Mouse (Mus musculus) embryonic facial prominence, embryonic 11.5 days (tissue): ENCODE data around the gene Phc2. TPM values are rescaled to one million over a fixed set of nuclear protein-coding genes. Genes with fewer than 3 reads are reported as not detected.
"Not testable (repeated sequence)": the region's sequence is repeated elsewhere in the genome, so short reads cannot be mapped to it uniquely, and the experiment has no call there.

Source experiments
- ATAC-seq: fragments of 200-750 bp; cut with Nextera tagmentation; replicated peaks from 2 replicates; pipeline ENCODE4 v1.8.0; 2017; ENCODE audit warnings: low read depth; ENCODE audit not compliant: insufficient number of reproducible peaks, low FRiP score, low TSS enrichment
- DNase-seq: peaks from one replicate; pipeline ENCODE4 v3.0.0-alpha.2; 2015; ENCODE audit warnings: low spot score
- H3K27ac ChIP-seq: fragments of 300-500 bp; sonication (generic); replicated peaks from 2 replicates; pipeline ENCODE4 v1.5.1; 2014; ENCODE audit warnings: mild to moderate bottlenecking, low read depth, low read length, control low read depth
- H3K27me3 ChIP-seq: fragments of 300-500 bp; sonication (generic); 2 replicates; pipeline ENCODE4 v1.6.1; 2014; ENCODE audit warnings: mild to moderate bottlenecking, low read length, moderate library complexity, mixed read lengths; ENCODE audit not compliant: control insufficient read depth, insufficient read depth
- H3K36me3 ChIP-seq: fragments of 300-500 bp; sonication (generic); replicated peaks from 2 replicates; pipeline ENCODE4 v1.6.1; 2014; ENCODE audit warnings: low read depth, mild to moderate bottlenecking, low read length, moderate library complexity, mixed read lengths; ENCODE audit not compliant: control insufficient read depth, insufficient read depth
- H3K4me1 ChIP-seq: fragments of 300-500 bp; sonication (generic); 2 replicates; pipeline ENCODE4 v1.6.1; 2014; ENCODE audit warnings: low read length, mixed read lengths; ENCODE audit not compliant: control insufficient read depth, insufficient read depth
- H3K4me2 ChIP-seq: fragments of 300-500 bp; sonication (generic); 2 replicates; pipeline ENCODE4 v1.6.1; 2014; ENCODE audit warnings: low read depth, mild to moderate bottlenecking, control low read depth, low read length, moderate library complexity
- H3K4me3 ChIP-seq: fragments of 300-500 bp; sonication (generic); 2 replicates; pipeline ENCODE4 v1.5.1; 2014; ENCODE audit warnings: low read depth, low read length, control low read depth
- H3K9ac ChIP-seq: fragments of 300-500 bp; sonication (generic); replicated peaks from 2 replicates; pipeline ENCODE4 v1.6.1; 2014; ENCODE audit warnings: mild to moderate bottlenecking, control low read depth, low read length
- H3K9me3 ChIP-seq: fragments of 300-500 bp; sonication (generic); replicated peaks from 2 replicates; pipeline ENCODE4 v1.6.1; 2016; ENCODE audit warnings: mild to moderate bottlenecking, low read length, inconsistent platforms, mixed read lengths; ENCODE audit not compliant: control insufficient read depth
- WGBS: fragments of 180-500 bp; shearing (Covaris S2); extraction: QIAGEN DNeasy Blood & Tissue Kit; methylation state at CpG from one replicate; pipeline ENCODE4 v1.1.7; 2014; 5-methylcytosine and 5-hydroxymethylcytosine counted together
- polyA plus RNA-seq: library from polyadenylated mRNA; unstranded; fragments of >200 nt; fragmentation: Nextera tagmentation; extraction: Ambion mirVana; gene quantifications from 2 replicates; pipeline ENCODE4 v1.2.1, GENCODE M21; 2014

The Phc2 gene
- polyA plus RNA-seq = 65.7 and 68.0 TPM in 2 replicates

GRCm38 (mm10) chr4:128654505-128655381 is at the start of gene Phc2:
Gene Phc2, plus strand, starts transcription at chr4:128654702.
- Histone ChIP-seq H3K4me3 (peak within 1 kb of the TSS; percentile 70), H3K9ac (peak within 1 kb of the TSS; percentile 76), H3K36me3 (no peaks in the 10 kb centered on the region), H3K9me3 (no peaks in the 10 kb centered on the region), H3K27me3 (no peaks in the 10 kb centered on the region; the same call in 1 of the 2 replicates), H3K4me2 (peak within 1 kb of the TSS; percentile 96), H3K4me1 (peaks cover 4% of the 10 kb centered on the region; the same call in 1 of the 2 replicates), H3K27ac (peak within 1 kb of the TSS; percentile 47)
- DNase-seq (peak; percentile 98), ATAC-seq (peak; percentile 92)
- WGBS = under 1% methylated on average over 56 of the region's 85 CpGs

DNA sequence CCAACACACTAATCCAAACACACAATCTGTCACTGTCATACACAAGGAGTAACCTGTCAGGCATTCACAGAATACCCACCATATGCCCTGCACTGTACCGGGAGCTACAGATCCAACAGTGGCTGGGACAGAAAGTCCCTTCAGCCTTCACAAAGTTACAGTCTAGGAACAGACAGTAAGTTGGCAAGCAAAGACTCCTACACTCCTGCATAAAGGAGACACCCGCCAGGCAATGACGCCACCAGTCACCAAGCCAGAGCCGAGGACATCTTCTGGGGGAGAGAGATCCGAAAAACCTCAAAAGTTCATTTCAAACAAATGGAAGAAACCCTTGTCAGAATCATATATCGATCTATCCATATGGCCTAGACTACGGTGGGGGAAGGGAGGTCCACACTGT is 47.9 kb upstream of the Phc2 start:
- H3K9me3 ChIP-seq = no peaks in the 10 kb centered on the region
- DNase-seq (no peak), ATAC-seq (no peak)
- no peak overlapping the region for H3K27ac ChIP-seq
- no peaks in the 10 kb centered on the region; the same call in 1 of the 2 replicates for H3K36me3 ChIP-seq
- WGBS = 93% methylated on average over 7 of the region's 7 CpGs
- no peak overlapping the region for H3K4me3 ChIP-seq
- no peaks in the 10 kb centered on the region for H3K4me1 ChIP-seq
- no peak overlapping the region for H3K4me2 ChIP-seq
- H3K27me3 ChIP-seq = no peaks in the 10 kb centered on the region
- H3K9ac ChIP-seq = no peak overlapping the region

- 89% methylated on average over 11 of the region's 11 CpGs for WGBS
- ATAC-seq (no peak), DNase-seq (no peak)
- Histone ChIP-seq H3K36me3 (no peaks in the 10 kb centered on the region; the same call in 1 of the 2 replicates), H3K9me3 (no peaks in the 10 kb centered on the region), H3K4me3 (no peak overlapping the region), H3K4me2 (no peak overlapping the region), H3K27me3 (no peaks in the 10 kb centered on the region), H3K9ac (no peak overlapping the region), H3K4me1 (no peaks in the 10 kb centered on the region), H3K27ac (no peak overlapping the region)
These were observed 46.8 kb upstream of the Phc2 start for GRCm38 (mm10) chr4:128607661-128608060.

DNA sequence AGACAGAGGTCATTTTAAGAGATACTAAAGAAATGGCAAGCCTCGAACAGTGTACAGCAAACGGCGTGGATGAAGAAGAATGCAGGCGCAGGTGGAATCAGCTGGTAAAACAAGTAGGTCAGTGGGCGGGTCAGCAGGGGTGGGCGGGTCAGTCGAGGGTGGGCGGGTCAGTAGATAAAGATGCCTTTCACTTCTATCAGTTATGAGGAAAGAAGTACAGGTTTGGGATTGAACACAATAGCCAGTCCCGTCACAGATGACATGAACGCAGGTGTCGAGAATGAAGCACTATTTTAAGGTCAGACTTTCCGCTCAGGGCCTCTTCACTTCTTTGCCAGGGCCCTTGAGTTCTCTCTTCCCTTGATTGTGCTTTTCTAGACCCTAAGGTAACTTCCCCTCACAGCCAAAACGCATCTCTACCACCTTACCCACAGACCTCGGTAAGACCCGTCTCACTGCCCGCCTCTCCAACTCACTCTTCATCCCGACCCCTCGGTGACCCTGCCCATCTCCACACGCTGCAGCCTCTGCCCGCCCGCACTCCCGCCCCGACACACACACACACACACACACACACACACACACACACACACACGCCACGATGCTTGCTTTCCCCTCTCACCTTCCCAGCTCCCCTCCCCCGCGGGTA is 45.1 kb upstream of the Phc2 start:
- Histone ChIP-seq H3K9me3 (no peaks in the 10 kb centered on the region), H3K4me3 (peak overlapping the region; percentile 60), H3K36me3 (no peaks in the 10 kb centered on the region), H3K4me1 (no peaks in the 10 kb centered on the region), H3K9ac (peak overlapping the region; percentile 72), H3K27ac (no peak overlapping the region), H3K4me2 (peak overlapping the region; percentile 58), H3K27me3 (no peaks in the 10 kb centered on the region)
- DNase-seq = no peak
- whole genome bisulfite sequencing = 9% methylated on average over 24 of the region's 27 CpGs
- ATAC-seq = peak; percentile 32

GRCm38 (mm10) chr4:128609925-128610402 is 44.5 kb upstream of the Phc2 start, which contains the start of gene Zscan20:
Gene Zscan20, minus strand, starts transcription at chr4:128610098.
- H3K9me3 ChIP-seq = no peaks in the 10 kb centered on the region
- no peaks in the 10 kb centered on the region for H3K27me3 ChIP-seq
- no peaks in the 10 kb centered on the region for H3K4me1 ChIP-seq
- peak; percentile 99 for DNase-seq
- ATAC-seq = peak; percentile 96
- no peak within 1 kb of the TSS for H3K27ac ChIP-seq
- peak within 1 kb of the TSS; percentile 60 for H3K4me3 ChIP-seq
- peak within 1 kb of the TSS; percentile 72 for H3K9ac ChIP-seq
- no peaks in the 10 kb centered on the region for H3K36me3 ChIP-seq
- peak within 1 kb of the TSS; percentile 58 for H3K4me2 ChIP-seq
- under 1% methylated on average over 24 of the region's 24 CpGs for WGBS

GRCm38 (mm10) chr4:128610706-128611105 is 43.8 kb upstream of the Phc2 start:
- WGBS = 33% methylated on average over 10 of the region's 10 CpGs
- no peak overlapping the region for H3K4me3 ChIP-seq
- no peaks in the 10 kb centered on the region for H3K27me3 ChIP-seq
- ATAC-seq (no peak), DNase-seq (no peak)
- H3K36me3 ChIP-seq = no peaks in the 10 kb centered on the region
- H3K4me2 ChIP-seq = no peak overlapping the region
- H3K4me1 ChIP-seq = no peaks in the 10 kb centered on the region
- no peaks in the 10 kb centered on the region for H3K9me3 ChIP-seq
- no peak overlapping the region for H3K27ac ChIP-seq
- H3K9ac ChIP-seq = no peak overlapping the region

GRCm38 (mm10) chr4:128611726-128612125 is 42.8 kb upstream of the Phc2 start:
- 77% methylated on average over 3 of the region's 3 CpGs for whole genome bisulfite sequencing
- not testable (repeated sequence) for H3K27me3 ChIP-seq, ATAC-seq, H3K36me3 ChIP-seq, H3K4me3 ChIP-seq, H3K4me1 ChIP-seq, H3K9ac ChIP-seq, H3K4me2 ChIP-seq, DNase-seq, H3K27ac ChIP-seq, H3K9me3 ChIP-seq
